Mouse (Mus musculus): Measurements from ENCODE around the gene Gm4312. TPM values are rescaled to one million over a fixed set of nuclear protein-coding genes. Genes with fewer than 3 reads are reported as not detected.

The Gm4312 gene
- not detected in 2 replicates for polyA plus RNA-seq (2012; rRNA removed)

GRCm38 (mm10) chr10:100382460-100382859 lies at the start of gene Gm4312:
Gm4312 (minus strand) TSS chr10:100382560.

GRCm38 (mm10) chr10:100361038-100361437 lies 21.3 kb downstream of the Gm4312 start, which contains the start of gene Gm4307:
Gm4307 (plus strand) TSS chr10:100361338.

GRCm38 (mm10) chr10:100350793-100351192 lies 31.6 kb downstream of the Gm4312 start, which contains the start of gene Gm4305:
Gm4305 (plus strand) TSS chr10:100351093.

GRCm38 (mm10) chr10:100345672-100346071 lies 36.7 kb downstream of the Gm4312 start, which contains the start of gene Gm4303:
Gm4303 (plus strand) TSS chr10:100345972.

GRCm38 (mm10) chr10:100340536-100340935 lies 41.8 kb downstream of the Gm4312 start, which contains the start of gene Gm4302:
Gm4302 (plus strand) TSS chr10:100340836.

GRCm38 (mm10) chr10:100335376-100335775 lies 47.0 kb downstream of the Gm4312 start, which contains the start of gene Gm4301:
Gm4301 (plus strand) TSS chr10:100335676.

Other genes starting within 250 kb of the Gm4312 start
- not detected in 2 replicates for gene Gm4301, start 46.9 kb downstream of the Gm4312 start, polyA plus RNA-seq (2012; rRNA removed)
- not detected in 2 replicates for gene Gm4302, start 41.7 kb downstream of the Gm4312 start, polyA plus RNA-seq (2012; rRNA removed)
- not detected in 2 replicates for gene Gm4303, start 36.6 kb downstream of the Gm4312 start, polyA plus RNA-seq (2012; rRNA removed)
- not detected in 2 replicates for gene Gm4305, start 31.5 kb downstream of the Gm4312 start, polyA plus RNA-seq (2012; rRNA removed)
- not detected in 2 replicates for gene Gm4307, start 21.2 kb downstream of the Gm4312 start, polyA plus RNA-seq (2012; rRNA removed)
- gene Tmtc3, start 104.8 kb upstream of the Gm4312 start, polyA plus RNA-seq (2012; rRNA removed), result 9.5 and 16.4 TPM in 2 replicates
- gene Cep290, start 105.0 kb upstream of the Gm4312 start, polyA plus RNA-seq (2012; rRNA removed), result 7.7 and 11.5 TPM in 2 replicates
- gene 4930430F08Rik, start 207.9 kb upstream of the Gm4312 start, polyA plus RNA-seq (2012; rRNA removed), result 18.0 and 28.9 TPM in 2 replicates
- not detected in 2 replicates for gene 1700017N19Rik, start 207.9 kb upstream of the Gm4312 start, polyA plus RNA-seq (2012; rRNA removed)

Measured in central nervous system, embryonic 11.5 days (tissue).